ENCODE assay signal across 8 mouse cellular contexts in genomic region chr7:98360621-98360990, GRCm38 (mm10). TPM values are rescaled to one million over a fixed set of nuclear protein-coding genes. Genes with fewer than 3 reads are reported as not detected.
DNase-seq lines count a peak whose midpoint lies in the region; ATAC-seq and TF ChIP-seq lines count a peak whose summit lies in the region.

No protein-coding gene starts in this region.

- no peaks in the 10 kb centered on the region for H3K27me3 ChIP-seq in embryonic facial prominence, embryonic 14.5 days (replicated peaks; ENCODE audit: control insufficient read depth, insufficient read depth, low read length)
- no peaks in the 10 kb centered on the region for H3K27me3 ChIP-seq in intestine, postnatal 0 days (replicated peaks; ENCODE audit: control insufficient read depth, insufficient read depth, low read length)
- no peaks in the 10 kb centered on the region for H3K27me3 ChIP-seq in neural tube, embryonic 12.5 days (replicated peaks)

- peak overlapping the region; percentile 93 for H3K4me2 ChIP-seq in embryonic facial prominence, embryonic 14.5 days (ENCODE audit: low read depth, low read length)
- peak overlapping the region; percentile 94 for H3K4me2 ChIP-seq in intestine, postnatal 0 days (replicated peaks; ENCODE audit: low read depth)
- H3K4me2 ChIP-seq in neural tube, embryonic 12.5 days (replicated peaks) = peak overlapping the region; percentile 98

- 0% methylated on average over 20 of the region's 20 CpGs for WGBS in lung, adult 2 months
- WGBS in embryonic facial prominence, embryonic 14.5 days = 0% methylated on average over 20 of the region's 20 CpGs
- under 1% methylated on average over 20 of the region's 20 CpGs for WGBS in intestine, postnatal 0 days
- WGBS in neural tube, embryonic 12.5 days = under 1% methylated on average over 20 of the region's 20 CpGs

- H3K36me3 ChIP-seq in embryonic facial prominence, embryonic 14.5 days (ENCODE audit: control insufficient read depth, insufficient read depth, low read length) = 0 out of 2 replicates have a peak, but pooled peaks cover 4% of the 10 kb centered on the region
- no peaks in the 10 kb centered on the region for H3K36me3 ChIP-seq in intestine, postnatal 0 days (ENCODE audit: control insufficient read depth, insufficient read depth)
- no peaks in the 10 kb centered on the region for H3K36me3 ChIP-seq in neural tube, embryonic 12.5 days

- no peak for TF ChIP-seq POLR2A in lung, adult 2 months (IDR thresholded peaks at IDR 0.05; ENCODE audit: borderline replicate concordance, extremely low read depth, low read depth, low read length)

- no peaks in the 10 kb centered on the region for H3K9me3 ChIP-seq in embryonic facial prominence, embryonic 14.5 days (ENCODE audit: control insufficient read depth, low read length)
- H3K9me3 ChIP-seq in intestine, postnatal 0 days (ENCODE audit: control insufficient read depth) = no peaks in the 10 kb centered on the region
- no peaks in the 10 kb centered on the region for H3K9me3 ChIP-seq in neural tube, embryonic 12.5 days

- peak overlapping the region; percentile 86 for H3K9ac ChIP-seq in embryonic facial prominence, embryonic 14.5 days (ENCODE audit: low read depth, low read length)
- peak overlapping the region; percentile 61 for H3K9ac ChIP-seq in intestine, postnatal 0 days (ENCODE audit: low read depth, low read length)
- H3K9ac ChIP-seq in neural tube, embryonic 12.5 days = peak overlapping the region; percentile 73

- H3K4me3 ChIP-seq in lung, adult 2 months (replicated peaks; ENCODE audit: extremely low read depth, low read depth, low read length) = peak overlapping the region; percentile 67
- H3K4me3 ChIP-seq in embryonic facial prominence, embryonic 14.5 days (ENCODE audit: low read depth, low read length) = peak overlapping the region; percentile 70
- H3K4me3 ChIP-seq in intestine, postnatal 0 days (ENCODE audit: low read depth, low read length) = peak overlapping the region; percentile 72
- H3K4me3 ChIP-seq in neural tube, embryonic 12.5 days = peak overlapping the region; percentile 64

- DNase-seq in lung, adult 2 months = peak; percentile 31
- DNase-seq in lung, postnatal 14 days = no peak
- peak; percentile 30 for DNase-seq in embryonic facial prominence, embryonic 14.5 days (ENCODE audit: low spot score)
- DNase-seq in thymus, postnatal 14 days = no peak
- DNase-seq in layer of hippocampus, adult 18-20 months (ENCODE audit: low spot score in 2 of 2) = no peak
- DNase-seq in kidney, postnatal 14 days = no peak

- H3K4me1 ChIP-seq in lung, adult 2 months (ENCODE audit: control insufficient read depth, insufficient read depth, low read length) = no peaks in the 10 kb centered on the region
- H3K4me1 ChIP-seq in embryonic facial prominence, embryonic 14.5 days (ENCODE audit: control insufficient read depth, insufficient read depth, low read length) = peaks cover 38% of the 10 kb centered on the region
- H3K4me1 ChIP-seq in intestine, postnatal 0 days (replicated peaks; ENCODE audit: control insufficient read depth, insufficient read depth, low read length) = no peaks in the 10 kb centered on the region
- peaks cover 38% of the 10 kb centered on the region for H3K4me1 ChIP-seq in neural tube, embryonic 12.5 days

- no peak for TF ChIP-seq CTCF in lung, adult 2 months (IDR thresholded peaks at IDR 0.05; ENCODE audit: insufficient read depth, low read length)
- TF ChIP-seq CTCF in intestine, postnatal 0 days (IDR thresholded peaks at IDR 0.05; ENCODE audit: low read depth) = no peak

- peak overlapping the region; percentile 88 for H3K27ac ChIP-seq in embryonic facial prominence, embryonic 14.5 days (replicated peaks; ENCODE audit: low read depth, low read length)
- H3K27ac ChIP-seq in intestine, postnatal 0 days (ENCODE audit: low read depth, low read length) = peak overlapping the region; percentile 70
- peak overlapping the region; percentile 10; the same call in 1 of the 2 replicates for H3K27ac ChIP-seq in neural tube, embryonic 12.5 days

- ATAC-seq in embryonic facial prominence, embryonic 14.5 days (ENCODE audit: low read depth) = 0 out of 2 replicates have a peak, but pooled peaks have one; percentile 1
- ATAC-seq in intestine, postnatal 0 days = no peak
- peak; percentile 65 for ATAC-seq in neural tube, embryonic 12.5 days (ENCODE audit: low FRiP score, low read depth)

RNA-seq across cellular contexts. Expression of gene Tsku, which starts 0.5 kb away (rescaled TPM):
- 22.0 and 29.3 TPM in 2 replicates for polyA plus RNA-seq in lung, adult 2 months (2012; rRNA removed)
- polyA plus RNA-seq in embryonic facial prominence, embryonic 14.5 days (2014; fragmentation: Nextera tagmentation; extraction: Ambion mirVana) = 23.6 and 24.7 TPM in 2 replicates
- polyA plus RNA-seq in intestine, postnatal 0 days (2015; fragmentation: Nextera tagmentation; extraction: Ambion mirVana) = 3.2 and 3.6 TPM in 2 replicates
- 7.7 and 8.3 TPM in 2 replicates for polyA plus RNA-seq in neural tube, embryonic 12.5 days (2016; fragmentation: Nextera tagmentation; extraction: Ambion mirVana)
- 1 to 10 TPM; 1.1 to 1.6 TPM for total RNA-seq in layer of hippocampus, adult 18-20 months (2021)

RNA-seq across cellular contexts. Expression of gene Acer3, which starts 39.6 kb away (rescaled TPM):
- 22.0 and 22.6 TPM in 2 replicates for polyA plus RNA-seq in lung, adult 2 months (2012; rRNA removed)
- 31.8 and 34.3 TPM in 2 replicates for polyA plus RNA-seq in embryonic facial prominence, embryonic 14.5 days (2014; fragmentation: Nextera tagmentation; extraction: Ambion mirVana)
- polyA plus RNA-seq in intestine, postnatal 0 days (2015; fragmentation: Nextera tagmentation; extraction: Ambion mirVana) = 9.7 TPM in 2 replicates
- polyA plus RNA-seq in neural tube, embryonic 12.5 days (2016; fragmentation: Nextera tagmentation; extraction: Ambion mirVana) = 15.8 and 20.0 TPM in 2 replicates
- 10 to 100 TPM; 18.1 to 24.9 TPM for total RNA-seq in layer of hippocampus, adult 18-20 months (2021)

Comparison
In these comparisons a context has a peak if more than half of its experiments do, and no peak if none do; other contexts are left out.
1. DNase-seq: peak in lung, adult 2 months (single experiment) and embryonic facial prominence, embryonic 14.5 days (single experiment); none in lung, postnatal 14 days (single experiment), thymus, postnatal 14 days (single experiment), layer of hippocampus, adult 18-20 months (0 of 2) and kidney, postnatal 14 days (single experiment).
2. H3K27ac ChIP-seq: peak in every context shown above with its lines; median percentile 88 in embryonic facial prominence, embryonic 14.5 days; 70 in intestine, postnatal 0 days; 10 in neural tube, embryonic 12.5 days.
3. Peak in every context shown above with its lines, with median percentiles within 50 percentile points of each other: H3K4me3 ChIP-seq, H3K4me2 ChIP-seq and H3K9ac ChIP-seq.